Mouse (Mus musculus): ENCODE measurements around the gene Ero1l. TPM values are rescaled to one million over a fixed set of nuclear protein-coding genes. Genes with fewer than 3 reads are reported as not detected.

The Ero1l gene
- 30.7 and 37.1 TPM in 2 replicates for polyA plus RNA-seq (2015; fragmentation: Nextera tagmentation; extraction: Ambion mirVana)

DNA sequence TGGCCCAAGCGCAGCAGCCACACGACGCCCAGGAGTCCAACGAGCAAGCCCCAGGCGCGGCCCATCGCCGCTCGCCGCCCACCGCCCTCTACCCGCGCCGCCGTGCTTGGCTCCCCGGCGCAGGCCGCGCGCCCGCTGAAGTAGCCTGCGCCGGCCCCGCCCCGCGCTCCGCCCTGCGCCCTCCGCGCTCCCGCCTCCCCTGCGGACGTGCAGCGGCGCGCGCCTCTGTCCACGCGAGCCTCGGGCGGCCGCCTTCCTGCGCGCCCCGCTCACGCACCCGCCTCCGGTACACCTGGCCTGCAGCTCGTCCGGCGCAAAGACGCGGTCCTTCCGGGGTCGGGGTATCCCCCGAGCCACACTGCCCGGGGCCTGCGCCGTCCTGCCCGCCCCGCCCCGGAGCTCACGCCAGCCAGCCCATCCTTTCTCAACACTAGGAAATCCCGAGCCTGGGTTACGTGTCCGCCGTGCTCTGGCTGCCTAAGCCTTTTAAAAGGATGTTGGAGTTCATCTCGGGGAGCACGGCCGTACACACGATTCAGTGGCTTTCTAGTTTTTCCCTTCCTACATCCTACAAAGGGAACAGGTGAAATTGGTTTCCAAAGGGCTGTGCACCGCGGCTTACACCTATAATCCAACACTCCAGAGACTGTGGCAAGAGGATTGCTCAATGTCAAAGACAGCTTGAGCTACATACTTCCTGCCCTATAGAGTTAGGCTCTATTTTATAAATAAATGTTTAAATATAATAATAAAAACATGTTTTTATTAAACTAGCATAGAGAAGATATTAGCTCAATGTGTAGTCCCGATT is at the start of gene Ero1l:
Gene Ero1l, minus strand, starts transcription at position 346 of the 811 bp plus-strand sequence.
- ATAC-seq (ENCODE audit: borderline replicate concordance, extremely low read depth, low FRiP score, low TSS enrichment): peak; percentile 97
- Histone ChIP-seq H3K4me1 (peaks cover 17% of the 10 kb centered on the region), H3K36me3 (no peaks in the 10 kb centered on the region), H3K4me3 (peak within 1 kb of the TSS; percentile 93), H3K4me2 (peak within 1 kb of the TSS; percentile 81), H3K9me3 (no peaks in the 10 kb centered on the region), H3K27me3 (no peaks in the 10 kb centered on the region), H3K27ac (peak within 1 kb of the TSS; percentile 95), H3K9ac (peak within 1 kb of the TSS; percentile 81)
- WGBS: 2% methylated on average over 55 of the region's 74 CpGs

- H3K9ac ChIP-seq: no peak overlapping the region
- no peak overlapping the region for H3K4me2 ChIP-seq
- no peaks in the 10 kb centered on the region for H3K9me3 ChIP-seq
- no peak overlapping the region for H3K27ac ChIP-seq
- no peaks in the 10 kb centered on the region for H3K4me1 ChIP-seq
- no peaks in the 10 kb centered on the region for H3K27me3 ChIP-seq
- no peak overlapping the region for H3K4me3 ChIP-seq
- whole genome bisulfite sequencing: 87% methylated on average over 6 of the region's 6 CpGs
- no peak for ATAC-seq (ENCODE audit: borderline replicate concordance, extremely low read depth, low FRiP score, low TSS enrichment)
- H3K36me3 ChIP-seq: peaks cover 19% of the 10 kb centered on the region
These were observed 46.6 kb upstream of the Ero1l start for GRCm38 (mm10) chr14:45365196-45365587.

DNA sequence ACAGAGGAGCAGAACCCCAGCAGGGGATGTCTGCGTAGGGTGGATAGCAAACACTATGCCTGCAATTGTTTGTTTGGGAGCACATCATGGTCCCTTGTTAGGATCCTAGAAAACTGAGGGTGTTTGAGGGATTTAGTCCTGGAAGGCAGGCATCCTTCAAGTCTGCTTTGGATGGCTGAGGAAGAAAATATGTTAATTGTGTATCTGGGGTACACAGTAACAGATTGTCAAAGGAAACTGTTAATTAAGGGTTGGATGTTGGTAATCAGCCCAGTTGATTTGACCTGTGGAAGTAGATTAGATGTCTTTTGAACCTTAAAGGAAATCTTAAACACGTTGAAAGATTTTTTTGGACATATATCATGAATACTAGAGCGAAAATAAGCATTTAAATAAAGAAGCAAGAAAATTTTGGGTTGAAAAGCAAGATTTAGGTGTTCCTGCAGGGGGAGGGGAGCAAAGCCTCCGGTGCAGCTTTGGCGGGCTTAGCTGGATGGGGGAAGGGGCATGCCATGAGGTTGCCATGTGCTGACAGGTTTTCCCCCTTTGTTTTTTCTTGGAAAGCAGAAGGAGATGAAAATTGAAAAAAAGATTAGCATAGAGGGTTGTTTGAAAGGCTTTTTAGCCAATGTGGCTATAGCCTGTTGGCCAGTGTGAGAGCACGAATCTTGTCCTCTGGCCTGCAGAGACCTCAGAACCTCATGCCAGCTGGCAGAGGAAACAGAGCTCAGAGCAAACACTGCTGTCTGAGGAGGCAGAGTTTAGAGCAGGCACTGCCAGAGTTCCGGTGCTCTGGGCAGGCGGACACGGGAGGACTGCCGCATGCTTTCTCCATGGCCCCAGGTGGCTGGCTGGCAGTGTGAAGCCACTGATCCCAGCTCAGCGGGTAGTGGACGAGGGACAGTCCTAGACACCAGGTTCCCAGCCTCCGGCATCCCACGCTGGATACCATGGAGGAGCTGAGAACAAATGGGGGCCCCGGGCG is 45.9 kb upstream of the Ero1l start:
- H3K9ac ChIP-seq: no peak overlapping the region
- peaks cover 13% of the 10 kb centered on the region for H3K36me3 ChIP-seq
- H3K4me3 ChIP-seq: no peak overlapping the region
- H3K4me1 ChIP-seq: no peaks in the 10 kb centered on the region
- no peaks in the 10 kb centered on the region for H3K9me3 ChIP-seq
- no peak overlapping the region for H3K4me2 ChIP-seq
- H3K27ac ChIP-seq: no peak overlapping the region
- no peak for ATAC-seq (ENCODE audit: borderline replicate concordance, extremely low read depth, low FRiP score, low TSS enrichment)
- H3K27me3 ChIP-seq: no peaks in the 10 kb centered on the region
- 76% methylated on average over 16 of the region's 16 CpGs for WGBS

DNA sequence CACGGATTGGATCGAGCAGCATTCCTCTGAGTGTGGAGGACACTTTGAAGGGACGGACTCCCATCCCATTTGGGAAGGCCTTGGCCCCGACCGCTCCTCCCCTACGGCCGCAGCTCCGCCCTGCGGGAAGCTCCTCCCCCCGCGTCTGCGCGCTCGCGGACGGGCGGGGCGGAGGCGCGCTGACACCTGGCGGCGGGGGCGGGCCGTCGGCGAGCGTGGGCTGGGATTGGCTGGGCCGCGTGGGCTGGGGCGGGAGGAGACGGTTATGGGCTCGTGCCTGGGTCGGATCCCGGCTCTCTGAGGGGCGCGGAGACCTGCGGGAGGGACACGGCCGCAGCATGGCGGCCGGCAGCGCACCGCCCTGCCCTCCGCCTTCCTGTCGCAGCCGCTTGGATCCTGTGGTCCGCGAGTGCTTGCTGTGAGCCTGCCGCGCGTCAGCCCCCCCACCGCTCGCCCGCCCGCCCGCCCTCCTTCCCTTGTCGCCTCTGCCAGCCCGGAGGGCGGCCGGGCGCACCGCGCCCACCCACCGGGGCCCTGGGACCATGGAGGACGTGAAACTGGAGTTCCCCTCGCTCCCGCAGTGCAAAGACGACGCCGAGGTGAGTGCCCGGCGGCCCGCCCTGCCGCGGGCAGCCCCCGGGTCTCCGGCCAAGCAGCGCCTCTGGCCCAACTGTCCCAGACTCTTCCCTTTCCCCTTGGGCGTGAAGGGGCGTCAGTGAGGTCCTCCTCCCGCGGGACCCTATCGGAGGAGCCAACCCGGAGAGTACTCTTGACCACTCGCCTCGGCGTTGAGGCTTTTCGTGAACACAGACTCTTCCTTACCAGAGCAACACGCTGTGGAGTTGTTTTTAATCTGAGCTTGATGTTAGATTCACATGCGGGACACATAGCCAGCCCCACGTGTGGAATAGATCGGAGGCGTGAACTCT is 32.6 kb upstream of the Ero1l start, which contains the start of gene Styx:
Gene Styx, plus strand, starts transcription at position 163 of the 929 bp plus-strand sequence.
- peaks cover 21% of the 10 kb centered on the region for H3K36me3 ChIP-seq
- no peaks in the 10 kb centered on the region for H3K27me3 ChIP-seq
- H3K9me3 ChIP-seq: no peaks in the 10 kb centered on the region
- WGBS: under 1% methylated on average over 73 of the region's 93 CpGs
- peak; percentile 100 for ATAC-seq (ENCODE audit: borderline replicate concordance, extremely low read depth, low FRiP score, low TSS enrichment)
- H3K4me1 ChIP-seq: peaks cover 15% of the 10 kb centered on the region
- H3K27ac ChIP-seq: peak within 1 kb of the TSS; percentile 85
- peak within 1 kb of the TSS; percentile 84 for H3K4me3 ChIP-seq
- peak within 1 kb of the TSS; percentile 64 for H3K4me2 ChIP-seq
- H3K9ac ChIP-seq: peak within 1 kb of the TSS; percentile 81

GRCm38 (mm10) chr14:45329589-45330181 is 11.1 kb upstream of the Ero1l start, which contains the start of gene Psmc6:
TSS of gene Psmc6 (plus strand) at chr14:45329788.
- peaks cover 13% of the 10 kb centered on the region for H3K4me1 ChIP-seq
- H3K27me3 ChIP-seq: no peaks in the 10 kb centered on the region
- peak within 1 kb of the TSS; percentile 74 for H3K9ac ChIP-seq
- H3K4me2 ChIP-seq: peak within 1 kb of the TSS; percentile 64
- peak within 1 kb of the TSS; percentile 85 for H3K27ac ChIP-seq
- H3K36me3 ChIP-seq: peaks cover 27% of the 10 kb centered on the region
- whole genome bisulfite sequencing: under 1% methylated on average over 44 of the region's 44 CpGs
- ATAC-seq (ENCODE audit: borderline replicate concordance, extremely low read depth, low FRiP score, low TSS enrichment): peak; percentile 97
- H3K4me3 ChIP-seq: peak within 1 kb of the TSS; percentile 94
- H3K9me3 ChIP-seq: no peaks in the 10 kb centered on the region

GRCm38 (mm10) chr14:45329018-45329588 is 10.5 kb upstream of the Ero1l start:
- 11% methylated on average over 8 of the region's 8 CpGs for WGBS
- peaks cover 24% of the 10 kb centered on the region for H3K36me3 ChIP-seq
- H3K4me3 ChIP-seq: peak overlapping the region; percentile 94
- peak overlapping the region; percentile 50 for H3K27ac ChIP-seq
- H3K4me2 ChIP-seq: peak overlapping the region; percentile 58
- no peaks in the 10 kb centered on the region for H3K27me3 ChIP-seq
- peaks cover 13% of the 10 kb centered on the region for H3K4me1 ChIP-seq
- peak overlapping the region; percentile 32; the same call in 1 of the 2 replicates for H3K9ac ChIP-seq
- no peaks in the 10 kb centered on the region for H3K9me3 ChIP-seq
- ATAC-seq (ENCODE audit: borderline replicate concordance, extremely low read depth, low FRiP score, low TSS enrichment): peak; percentile 44

- H3K4me1 ChIP-seq: peaks cover 13% of the 10 kb centered on the region
- H3K4me3 ChIP-seq: no peak overlapping the region
- ATAC-seq (ENCODE audit: borderline replicate concordance, extremely low read depth, low FRiP score, low TSS enrichment): no peak
- peaks cover 18% of the 10 kb centered on the region for H3K36me3 ChIP-seq
- 85% methylated on average over 4 of the region's 4 CpGs for WGBS
- no peak overlapping the region for H3K9ac ChIP-seq
- no peak overlapping the region for H3K27ac ChIP-seq
- H3K9me3 ChIP-seq: no peaks in the 10 kb centered on the region
- H3K27me3 ChIP-seq: no peaks in the 10 kb centered on the region
- no peak overlapping the region for H3K4me2 ChIP-seq
These were observed 9.6 kb upstream of the Ero1l start for GRCm38 (mm10) chr14:45328072-45328713.

DNA sequence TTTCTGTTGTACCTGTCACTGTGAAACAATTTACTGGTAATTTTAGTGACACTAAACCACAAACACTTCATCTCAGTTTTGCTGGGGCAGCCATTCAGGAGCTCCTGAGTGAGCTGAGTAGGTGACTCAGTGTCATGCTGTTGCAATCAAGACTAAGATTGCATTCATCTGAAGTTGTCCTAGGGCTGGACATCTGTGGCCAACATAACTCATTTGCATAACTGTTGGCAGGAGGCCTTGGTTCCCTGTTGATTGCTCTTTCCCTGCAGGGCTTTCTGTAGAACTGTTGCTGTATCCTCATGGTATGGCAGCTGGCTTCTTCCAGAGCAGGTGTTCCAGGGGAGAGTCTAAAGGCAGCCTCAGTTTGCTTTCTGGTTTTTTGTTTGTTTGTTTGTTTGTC is 6.9 kb upstream of the Ero1l start:
- no peak for ATAC-seq (ENCODE audit: borderline replicate concordance, extremely low read depth, low FRiP score, low TSS enrichment)
- H3K4me3 ChIP-seq: no peak overlapping the region
- no peak overlapping the region for H3K27ac ChIP-seq
- no peaks in the 10 kb centered on the region for H3K9me3 ChIP-seq
- no peaks in the 10 kb centered on the region for H3K27me3 ChIP-seq
- H3K4me2 ChIP-seq: no peak overlapping the region
- H3K9ac ChIP-seq: no peak overlapping the region
- 0 out of 2 replicates have a peak, but pooled peaks cover 5% of the 10 kb centered on the region for H3K4me1 ChIP-seq
- no peaks in the 10 kb centered on the region for H3K36me3 ChIP-seq

DNA sequence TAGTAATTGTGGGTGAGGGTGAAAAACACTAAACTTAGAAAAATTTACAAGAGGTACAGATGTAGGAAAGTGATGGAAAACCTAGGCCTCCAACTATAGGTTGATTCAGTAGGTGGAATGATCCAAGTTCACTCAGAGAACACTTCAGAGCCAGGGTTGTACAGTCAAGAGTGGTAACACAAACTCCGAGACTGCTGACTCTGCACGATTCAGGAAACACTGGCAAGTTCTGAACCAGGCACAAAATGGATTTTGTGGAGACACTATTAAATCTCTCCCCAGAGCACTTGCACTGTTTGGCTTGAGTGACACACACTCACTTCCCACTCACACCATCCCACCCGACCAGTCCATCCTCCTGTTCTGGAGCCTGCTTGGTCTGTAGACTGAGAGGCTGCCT is 4.7 kb upstream of the Ero1l start:
- Histone ChIP-seq H3K9me3 (no peaks in the 10 kb centered on the region), H3K9ac (no peak overlapping the region), H3K27me3 (no peaks in the 10 kb centered on the region), H3K4me3 (no peak overlapping the region), H3K4me2 (no peak overlapping the region), H3K4me1 (0 out of 2 replicates have a peak, but pooled peaks cover 3% of the 10 kb centered on the region), H3K27ac (no peak overlapping the region), H3K36me3 (no peaks in the 10 kb centered on the region)
- no peak for ATAC-seq (ENCODE audit: borderline replicate concordance, extremely low read depth, low FRiP score, low TSS enrichment)
- WGBS: 67% methylated on average over 3 of the region's 3 CpGs

GRCm38 (mm10) chr14:45322450-45322849 is 3.9 kb upstream of the Ero1l start:
- no peak for ATAC-seq (ENCODE audit: borderline replicate concordance, extremely low read depth, low FRiP score, low TSS enrichment)
- WGBS: 81% methylated on average over 2 of the region's 2 CpGs

More at GRCm38 (mm10) chr14:45322450-45322849, 3.9 kb upstream of the Ero1l start:
- H3K9me3 ChIP-seq: no peaks in the 10 kb centered on the region
- no peak overlapping the region for H3K4me3 ChIP-seq
- no peak overlapping the region for H3K4me2 ChIP-seq
- no peak overlapping the region for H3K9ac ChIP-seq
- peaks cover 5% of the 10 kb centered on the region for H3K4me1 ChIP-seq
- H3K27ac ChIP-seq: no peak overlapping the region
- no peaks in the 10 kb centered on the region for H3K36me3 ChIP-seq
- no peaks in the 10 kb centered on the region for H3K27me3 ChIP-seq

Data from lung, embryonic 15.5 days (tissue).